Mouse (Mus musculus) kidney, postnatal 14 days (tissue): ENCODE data around the gene Anp32b.
A peak's percentile ranks its signal among the peaks of the same experiment; 100 is the strongest.

Experiments used
- DNase-seq: peaks from one replicate; pipeline ENCODE4 v3.0.0; 2022; ENCODE audit warnings: mixed read lengths

Gene Anp32b

GRCm38 (mm10) chr4:46452855-46453719, 2.4 kb downstream of the Anp32b start:
- DNase-seq: no peak

DNA sequence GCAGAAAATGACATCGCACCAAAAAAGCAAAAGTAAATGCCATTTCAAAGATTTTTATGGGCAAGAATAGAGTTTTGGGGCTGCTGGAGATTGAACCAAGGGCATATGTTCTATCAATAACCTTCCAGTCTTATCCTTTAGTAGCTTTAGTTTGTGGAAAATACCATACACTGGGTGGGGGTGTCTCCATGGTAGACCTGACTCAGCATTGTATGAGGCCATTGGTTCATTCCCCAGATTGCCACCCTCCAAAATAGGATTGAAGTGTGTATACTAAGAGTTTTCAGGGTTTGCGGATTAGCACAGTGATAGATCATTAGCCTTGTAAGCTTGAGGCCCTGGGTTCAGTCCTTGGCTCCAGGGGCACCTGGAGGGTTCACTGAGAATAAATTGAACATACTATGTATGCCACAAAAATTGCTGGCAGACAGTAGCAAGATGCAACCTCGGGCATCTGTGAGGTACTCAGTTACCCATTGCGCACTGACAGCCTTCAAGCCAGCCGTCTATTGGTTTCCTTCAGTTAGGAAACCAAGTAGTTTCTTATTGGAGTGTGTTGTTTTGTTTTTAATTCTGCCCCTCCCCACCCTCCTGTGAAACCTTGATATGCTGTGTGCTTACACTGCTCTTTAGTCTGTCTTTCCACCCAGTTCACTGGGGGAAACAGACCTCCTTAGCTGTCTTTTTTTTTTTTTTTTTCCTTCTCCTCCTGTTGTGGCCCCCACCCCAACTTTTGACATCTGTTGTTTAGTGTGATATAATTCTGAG, 3.6 kb downstream of the Anp32b start:
- DNase-seq: no peak

- DNase-seq: no peak
These were observed 6.1 kb downstream of the Anp32b start for GRCm38 (mm10) chr4:46456762-46457161.

DNA sequence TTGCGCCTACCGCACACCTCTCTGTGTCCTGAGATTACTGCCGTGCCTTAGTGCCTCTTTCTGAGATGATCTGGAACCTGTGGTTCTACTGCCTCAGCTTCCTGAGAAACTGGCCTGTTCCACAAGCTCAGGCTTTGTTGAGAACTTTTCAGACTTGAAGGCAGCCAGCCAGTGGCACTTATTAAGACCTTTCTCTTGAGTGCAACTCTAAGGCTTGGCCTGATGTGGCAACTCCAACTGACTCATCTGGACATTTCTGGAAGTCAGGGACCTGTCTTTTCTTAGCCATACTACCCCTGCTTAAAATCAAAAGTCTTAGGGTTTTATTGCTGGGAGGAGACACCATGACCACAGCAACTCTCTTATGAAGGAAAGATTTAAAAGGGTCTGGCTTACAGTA, 6.5 kb downstream of the Anp32b start:
- no peak for DNase-seq

GRCm38 (mm10) chr4:46458411-46458810, 7.7 kb downstream of the Anp32b start:
- DNase-seq: no peak

DNA sequence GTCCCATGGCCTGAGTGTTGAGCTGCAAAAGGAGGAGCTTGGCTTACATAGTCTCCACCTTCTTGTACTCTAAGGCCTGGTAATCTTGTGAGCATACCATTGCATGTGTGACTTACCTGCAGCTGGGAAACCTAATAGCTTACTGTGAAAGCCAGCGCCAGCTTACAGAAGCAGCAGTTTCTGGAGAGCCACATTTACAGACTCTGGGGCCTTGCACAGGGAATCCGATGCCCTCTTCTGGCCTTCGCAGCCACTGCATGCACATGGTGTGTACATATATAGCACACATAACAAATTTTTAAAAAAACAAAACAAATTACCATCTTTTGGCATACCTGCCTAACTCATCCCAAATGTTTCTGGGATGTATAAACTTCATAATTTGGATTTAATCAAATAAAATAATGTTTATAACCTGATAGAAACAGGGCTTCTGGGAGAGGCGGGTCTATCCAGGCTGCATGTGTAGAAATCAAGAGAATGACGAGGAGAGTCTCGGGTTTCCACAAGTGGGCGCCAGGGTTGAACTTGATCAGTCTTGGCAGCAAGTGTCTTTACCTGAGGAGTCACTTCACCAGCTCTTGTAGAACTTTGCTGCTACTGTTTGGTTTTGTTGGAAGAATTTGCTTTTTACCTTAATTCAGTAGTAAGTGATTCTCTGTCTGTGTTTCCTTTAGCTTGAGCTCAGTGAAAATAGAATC, 12.6 kb downstream of the Anp32b start:
- peak; percentile 42 for DNase-seq

DNA sequence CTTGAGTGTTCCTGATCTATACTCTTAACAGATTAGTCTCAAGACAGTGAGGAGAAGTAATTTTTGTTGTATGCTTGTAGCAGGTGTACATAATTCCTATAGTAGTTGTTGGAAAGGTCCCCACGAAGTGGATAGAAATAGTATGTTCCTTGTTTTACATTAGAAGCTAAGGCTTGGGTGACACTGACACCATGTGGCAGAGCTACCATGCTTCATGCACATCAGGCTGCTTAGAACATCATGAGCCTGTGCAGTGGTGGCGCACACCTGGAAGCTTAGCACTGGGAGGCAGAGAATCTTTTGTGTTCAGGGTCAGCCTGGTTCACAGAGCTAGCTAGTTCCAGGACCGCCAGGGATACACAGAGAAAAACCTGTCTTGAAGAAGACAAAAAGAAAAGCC, 15.0 kb downstream of the Anp32b start:
- no peak for DNase-seq

GRCm38 (mm10) chr4:46475101-46475500, 24.4 kb downstream of the Anp32b start:
- DNase-seq: no peak

- no peak for DNase-seq
These were observed 28.4 kb downstream of the Anp32b start for GRCm38 (mm10) chr4:46479081-46479480.

- peak; percentile 84 for DNase-seq
These were observed 35.2 kb downstream of the Anp32b start for GRCm38 (mm10) chr4:46485696-46486417.

DNA sequence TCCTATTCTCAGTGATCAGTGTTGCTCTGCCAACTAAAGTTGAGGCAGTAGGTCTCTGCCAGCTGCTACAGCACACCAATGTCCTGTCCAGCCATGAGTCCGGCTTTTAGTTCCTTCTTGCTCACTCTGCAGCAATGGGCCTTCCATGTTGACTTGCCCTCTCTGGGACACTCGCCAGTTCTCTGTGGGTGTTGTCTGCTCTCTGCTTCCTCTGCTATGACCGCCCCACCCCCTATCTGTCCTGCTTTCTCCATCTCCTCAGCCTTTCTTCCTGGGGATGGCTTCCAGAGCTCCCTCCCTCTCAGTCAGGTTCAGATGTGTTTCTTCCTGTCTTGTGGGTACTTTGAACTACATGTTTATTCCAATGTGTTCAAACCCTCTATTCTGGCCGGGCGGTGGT, 36.6 kb downstream of the Anp32b start:
- peak; percentile 77 for DNase-seq

- DNase-seq: peak; percentile 97
These were observed 38.6 kb downstream of the Anp32b start, which contains the start of gene Nans for GRCm38 (mm10) chr4:46489028-46489925. Nans (plus strand) TSS chr4:46489248.

GRCm38 (mm10) chr4:46493071-46493470, 42.4 kb downstream of the Anp32b start:
- DNase-seq: no peak

DNA sequence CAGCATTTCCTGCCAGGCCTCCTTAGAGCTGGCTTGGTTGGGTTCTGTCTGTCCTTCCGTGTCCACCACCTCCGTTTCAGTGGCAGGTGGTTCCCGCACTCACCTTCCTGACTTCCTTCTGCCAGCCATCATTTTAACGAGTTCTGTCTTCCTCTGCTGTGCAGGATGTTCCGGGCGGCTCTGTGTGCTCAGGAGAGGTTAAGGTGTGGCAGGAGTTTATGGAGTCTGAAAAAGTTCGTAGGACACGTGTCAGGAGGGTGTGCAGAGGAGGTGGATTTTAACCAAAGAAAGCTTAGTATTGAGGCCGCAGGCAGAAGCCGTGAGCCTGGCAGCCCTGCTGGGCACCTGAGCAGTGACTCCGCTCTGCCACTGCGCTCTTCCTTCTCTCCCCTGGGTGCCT, 44.8 kb downstream of the Anp32b start:
- no peak for DNase-seq

DNA sequence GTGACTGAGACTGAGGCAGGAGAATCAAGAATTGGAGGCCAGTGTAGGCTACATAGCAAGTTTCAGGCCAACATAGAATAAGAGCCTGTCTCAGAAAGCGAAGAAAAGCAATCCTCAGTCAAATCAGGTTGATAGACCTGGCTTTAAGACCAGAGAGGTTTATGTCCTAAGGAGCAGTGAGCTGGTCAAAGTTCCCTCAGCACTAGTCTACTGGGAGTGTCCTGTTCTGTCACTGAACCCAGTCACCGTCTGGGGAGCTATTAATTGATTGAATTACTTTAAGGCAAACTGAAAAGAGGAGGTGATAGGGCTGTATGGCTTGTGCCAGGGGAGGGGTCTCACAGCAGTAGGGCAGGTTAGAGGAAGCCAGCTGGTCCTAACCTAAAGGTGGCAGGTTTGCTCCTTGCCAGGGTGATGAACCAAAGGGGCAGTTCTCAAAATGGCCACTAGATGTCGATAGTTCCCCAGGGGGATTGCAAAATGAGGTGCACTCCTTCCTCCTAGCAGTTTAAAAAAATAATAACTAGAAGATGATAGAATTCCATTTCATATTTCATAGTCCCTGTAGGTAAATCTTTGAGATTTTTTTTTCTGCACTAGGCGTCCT, 46.7 kb downstream of the Anp32b start:
- DNase-seq: peak; percentile 74

GRCm38 (mm10) chr4:46498511-46498910, 47.8 kb downstream of the Anp32b start:
- peak; percentile 29 for DNase-seq

DNA sequence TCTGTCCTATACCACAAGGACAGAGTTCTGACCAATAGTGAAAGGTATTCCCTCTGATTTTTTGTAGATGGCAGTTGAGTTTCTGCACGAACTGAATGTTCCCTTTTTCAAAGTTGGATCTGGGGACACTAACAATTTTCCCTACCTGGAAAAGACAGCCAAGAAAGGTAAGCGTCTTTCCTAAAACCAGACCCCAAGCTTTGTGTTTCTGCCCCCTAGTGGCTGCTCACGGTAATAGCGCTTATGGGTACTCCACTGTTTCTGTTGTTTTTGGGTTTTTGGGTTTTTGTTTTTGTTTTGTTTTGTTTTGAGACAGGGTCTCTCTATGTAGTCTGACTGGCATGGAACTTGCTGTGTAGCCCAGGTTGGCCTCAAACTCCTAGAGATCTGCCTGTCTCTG, 48.3 kb downstream of the Anp32b start:
- peak; percentile 44 for DNase-seq

- no peak for DNase-seq
These were observed 52.2 kb downstream of the Anp32b start for GRCm38 (mm10) chr4:46502606-46503502.

DNA sequence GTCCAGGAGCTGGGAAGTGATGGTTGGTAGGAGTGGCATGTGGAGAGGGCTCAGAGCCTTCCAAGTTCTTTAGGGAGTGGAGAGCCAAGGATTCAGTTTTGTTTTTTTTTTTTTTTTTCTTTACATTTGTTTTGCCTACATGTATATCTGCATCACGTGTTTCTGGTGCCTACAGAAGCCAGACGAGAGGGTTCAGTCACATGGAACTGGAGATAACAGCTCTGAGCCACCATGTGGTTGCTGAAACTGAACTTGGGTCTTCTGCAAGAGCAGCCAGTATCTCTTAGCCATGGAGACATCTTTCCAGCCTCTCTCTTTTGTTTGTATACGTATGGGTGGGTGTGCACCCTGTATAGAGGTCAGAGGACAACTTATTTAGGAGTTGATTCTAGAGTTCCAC, 53.2 kb downstream of the Anp32b start:
- no peak for DNase-seq
